Mouse (Mus musculus) frontal cortex, postnatal 25 days (tissue): ENCODE results near the gene Rab29.
"Not testable (repeated sequence)": the region's sequence is repeated elsewhere in the genome, so short reads cannot be mapped to it uniquely, and the experiment has no call there.

Experiments
- DNase-seq, 2 experiments: peaks; one replicate each; pipeline ENCODE4 v3.0.0; 2022; ENCODE audit warnings: low spot score in 2 of 2

Gene Rab29

DNA sequence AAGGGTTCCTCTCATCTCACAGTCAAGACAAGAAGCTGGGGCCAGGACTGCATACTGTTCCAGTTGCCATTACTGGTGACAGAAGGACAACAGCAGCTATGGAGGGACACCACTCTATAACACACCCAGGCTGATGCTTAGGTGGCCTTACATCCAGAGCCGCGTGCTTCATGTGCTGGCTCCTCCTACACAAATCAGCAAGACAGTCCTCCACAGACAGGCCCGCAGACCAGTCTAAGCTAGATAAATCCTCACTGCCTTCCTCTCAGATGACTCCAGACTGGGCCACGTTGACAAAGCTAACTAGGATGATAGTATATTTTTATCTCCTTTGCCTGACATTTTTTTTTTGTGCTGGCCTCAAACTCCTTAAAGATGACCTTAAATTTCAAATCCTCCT is 5.2 kb upstream of the Rab29 start:
- no peak for DNase-seq

DNA sequence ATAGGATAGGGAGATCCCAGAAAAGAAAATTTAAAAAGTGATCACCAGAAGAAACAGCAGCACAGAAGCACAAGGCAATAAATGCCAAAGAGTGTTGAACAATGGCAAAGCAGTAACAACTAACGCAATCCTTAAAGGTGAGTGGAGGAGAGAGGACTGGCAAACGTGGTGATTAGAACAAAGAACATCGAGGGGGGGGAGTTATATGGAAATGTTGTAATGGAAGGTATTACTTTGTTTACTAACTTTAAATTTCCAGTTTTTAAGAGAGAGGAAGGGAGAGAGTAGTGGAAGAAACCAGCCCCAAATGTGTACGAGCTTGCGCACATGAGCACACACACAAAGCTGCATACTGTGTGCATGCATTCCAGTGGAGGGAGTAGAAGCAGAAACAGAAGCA is 1.4 kb upstream of the Rab29 start:
- no peak for DNase-seq

DNA sequence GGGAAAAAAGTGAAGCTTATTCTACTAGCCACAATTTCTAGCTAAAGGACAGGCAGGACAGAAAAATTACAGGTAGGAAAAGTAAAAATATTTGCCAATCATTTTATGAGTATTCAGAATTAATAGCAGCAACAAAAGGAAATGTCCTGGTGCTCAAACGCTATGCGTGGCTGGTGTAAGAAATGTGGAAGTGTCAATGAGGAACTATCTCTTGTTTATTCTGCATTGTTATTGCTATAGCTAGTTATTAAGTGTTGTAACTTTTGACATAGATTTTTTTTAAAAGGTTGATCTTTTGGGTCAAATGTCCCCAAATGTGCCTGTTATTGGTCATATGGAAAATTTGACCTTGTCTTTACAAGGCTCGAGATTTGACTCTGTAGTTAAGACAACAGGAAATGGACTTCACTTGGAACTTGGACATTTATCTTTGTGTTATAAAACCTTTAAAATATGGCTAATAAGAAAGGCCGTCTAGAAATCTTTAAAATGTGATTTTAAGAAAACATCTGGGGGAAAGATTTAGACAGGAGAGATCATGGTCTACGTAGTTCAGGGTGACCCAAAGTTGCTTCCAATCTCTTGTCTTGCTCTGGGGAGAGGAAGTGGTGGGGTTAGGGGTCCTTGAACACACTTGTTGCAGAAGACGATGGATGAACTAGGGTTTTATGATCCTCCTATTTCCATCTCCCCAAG is 572 bp upstream of the Rab29 start:
- DNase-seq = no peak

DNA sequence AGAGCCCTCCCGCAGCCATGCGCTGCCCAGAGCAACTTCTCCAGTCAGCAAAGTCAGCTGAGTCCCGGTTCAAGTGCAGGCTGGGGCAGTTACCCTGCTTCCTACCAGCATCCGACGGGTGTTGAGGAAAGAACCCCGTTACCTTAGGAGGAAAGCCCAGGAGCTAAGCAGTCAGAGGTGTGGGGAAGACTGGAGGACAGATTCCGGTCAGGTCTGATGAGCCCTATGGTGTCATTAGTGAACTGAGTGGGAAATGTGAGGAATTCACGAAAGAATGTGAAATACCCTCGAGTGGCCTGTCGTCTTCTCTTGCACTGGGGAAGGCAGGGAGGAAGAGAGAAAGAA is 894 bp downstream of the Rab29 start:
- no peak for DNase-seq

DNA sequence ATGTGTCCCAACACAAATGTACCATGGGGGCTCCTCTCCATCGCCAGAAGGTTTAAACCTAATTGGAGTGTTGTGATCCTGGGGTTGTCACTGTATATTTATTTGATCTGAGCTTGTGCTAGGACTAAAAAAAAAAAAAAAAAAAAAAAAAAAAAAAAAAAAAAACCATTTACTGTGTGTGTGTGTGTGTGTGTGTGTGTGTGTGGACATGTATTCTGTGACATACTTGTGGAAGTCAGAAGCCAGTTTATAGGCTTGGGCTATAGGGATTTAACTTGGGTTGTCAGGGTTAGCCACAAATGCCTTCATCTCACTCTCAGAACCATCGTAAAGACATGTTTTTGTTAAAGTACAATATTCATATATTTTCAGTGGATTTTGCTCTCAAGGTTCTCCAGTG is 2.5 kb downstream of the Rab29 start:
- DNase-seq = no peak

DNA sequence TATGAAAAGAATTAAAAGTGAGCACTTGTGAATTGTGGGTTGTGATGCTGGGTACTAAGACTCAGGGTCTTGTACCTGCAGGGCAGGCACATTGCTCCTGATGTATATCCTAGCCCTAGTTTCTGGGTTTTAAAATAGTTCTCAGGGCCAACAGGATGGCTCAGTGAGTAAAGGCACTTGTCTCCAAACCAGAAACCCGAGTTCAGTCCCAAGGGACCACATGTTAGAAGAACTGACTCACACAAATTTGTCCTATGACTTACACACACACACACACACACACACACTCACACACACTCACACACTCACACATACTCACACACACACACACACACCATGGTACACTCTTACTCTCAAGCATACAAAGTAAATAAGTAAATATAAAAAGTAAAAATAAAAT is 5.8 kb downstream of the Rab29 start:
- no peak for DNase-seq

DNA sequence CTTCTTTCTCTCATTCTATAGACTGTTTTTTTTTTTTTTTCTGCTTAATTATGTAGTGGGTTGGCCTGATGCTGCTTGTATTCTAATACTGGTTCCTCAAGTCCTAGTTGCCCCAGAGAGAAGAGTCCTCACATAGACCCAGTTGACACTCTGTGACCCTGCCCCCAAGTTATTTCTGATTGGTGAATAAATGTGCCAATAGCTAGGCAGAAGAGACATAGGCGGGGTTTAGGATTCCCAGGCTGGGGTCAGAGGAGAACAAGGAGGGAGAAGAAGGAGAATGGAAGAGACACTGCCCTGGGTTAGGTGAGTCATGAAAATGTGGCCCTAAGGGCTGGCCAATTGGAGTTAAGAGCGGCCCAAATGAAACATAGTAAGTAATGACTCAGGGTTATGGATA is 12.8 kb downstream of the Rab29 start:
- no peak for DNase-seq

DNA sequence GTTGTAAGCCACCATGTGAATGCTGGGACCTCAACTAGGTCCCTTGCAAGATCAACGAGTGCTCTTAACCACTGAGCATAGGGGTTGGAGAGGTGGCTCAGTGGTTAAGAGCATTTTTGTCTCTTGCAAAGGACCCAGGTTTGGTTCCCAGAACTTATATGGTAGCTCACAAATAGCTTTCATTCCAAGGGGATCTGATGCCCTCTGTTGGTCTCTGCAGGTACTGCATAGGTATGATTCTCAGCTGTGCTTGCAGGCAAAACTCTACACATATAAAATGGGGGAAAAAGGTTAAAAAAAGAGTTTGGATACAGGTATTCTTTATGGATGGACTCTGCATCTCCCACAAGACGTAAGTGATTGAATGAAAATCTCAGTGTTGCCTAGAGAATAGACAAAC is 15.8 kb downstream of the Rab29 start:
- no peak for DNase-seq

DNA sequence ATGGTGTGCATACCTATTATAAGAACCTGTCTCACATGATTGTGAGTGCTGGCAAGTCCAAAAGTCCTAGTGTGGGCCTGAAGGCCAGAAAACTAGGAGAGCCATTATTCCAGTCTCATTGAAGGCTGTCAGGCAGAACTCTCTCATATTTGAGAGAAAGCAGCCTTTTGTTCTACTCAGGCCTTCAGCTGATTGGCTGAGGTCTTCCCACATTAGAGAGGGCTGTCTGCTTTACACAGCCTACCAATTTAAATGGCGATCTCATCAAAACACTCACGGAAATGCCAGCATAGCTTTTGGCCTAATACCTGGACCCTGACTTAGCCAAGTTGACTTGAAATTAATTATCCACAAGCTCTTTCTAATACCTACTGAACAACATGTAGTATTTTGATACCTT is 19.1 kb downstream of the Rab29 start:
- no peak for DNase-seq

DNA sequence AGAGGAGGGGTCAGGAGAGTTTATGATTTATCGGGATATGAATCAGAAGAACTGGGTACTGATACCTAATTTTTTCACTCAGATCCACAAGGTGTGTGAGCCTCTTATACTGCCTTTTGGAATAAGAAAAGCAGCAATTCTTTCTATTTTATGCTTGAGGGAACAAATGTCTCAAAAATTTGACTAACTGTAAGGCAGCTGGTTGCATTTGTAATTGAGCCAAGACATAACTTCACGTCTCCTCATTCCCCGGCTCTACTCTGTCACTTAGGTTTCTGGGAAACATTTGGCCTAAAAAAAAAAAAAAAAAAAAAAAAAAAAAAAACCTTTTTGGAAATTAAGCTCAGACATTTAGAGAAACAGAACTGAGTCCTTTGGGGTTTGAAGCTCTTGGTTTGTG is 19.6 kb downstream of the Rab29 start:
- DNase-seq = no peak

DNA sequence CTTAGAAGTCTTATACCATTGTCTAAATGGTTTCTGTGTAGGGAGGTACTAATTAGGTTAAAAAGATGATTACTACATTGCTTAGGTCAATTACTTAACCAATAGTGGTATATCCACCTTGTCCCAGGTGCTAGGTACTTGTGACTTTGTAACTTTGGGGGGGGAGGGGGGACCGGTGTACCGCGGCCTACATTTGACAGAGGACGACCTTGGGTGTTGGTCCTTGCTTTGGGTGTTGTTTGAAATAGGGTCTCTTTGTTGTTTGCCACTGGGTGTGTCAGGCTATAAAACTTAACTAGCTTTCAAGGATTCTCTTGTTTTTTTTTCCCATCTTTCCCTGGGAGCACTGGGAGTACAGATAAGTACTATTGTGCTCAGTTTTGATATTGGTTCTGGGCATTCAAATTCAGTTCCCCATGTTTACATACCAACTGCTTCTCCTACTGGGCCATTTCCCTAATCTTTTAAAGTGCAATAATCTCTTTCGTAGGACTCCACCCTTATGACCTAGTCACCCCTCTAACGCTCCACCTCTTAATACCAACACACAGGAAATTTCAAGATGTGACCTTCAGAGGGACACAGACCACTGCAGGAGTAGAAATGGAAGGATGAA is 23.1 kb downstream of the Rab29 start:
- no peak for DNase-seq

DNA sequence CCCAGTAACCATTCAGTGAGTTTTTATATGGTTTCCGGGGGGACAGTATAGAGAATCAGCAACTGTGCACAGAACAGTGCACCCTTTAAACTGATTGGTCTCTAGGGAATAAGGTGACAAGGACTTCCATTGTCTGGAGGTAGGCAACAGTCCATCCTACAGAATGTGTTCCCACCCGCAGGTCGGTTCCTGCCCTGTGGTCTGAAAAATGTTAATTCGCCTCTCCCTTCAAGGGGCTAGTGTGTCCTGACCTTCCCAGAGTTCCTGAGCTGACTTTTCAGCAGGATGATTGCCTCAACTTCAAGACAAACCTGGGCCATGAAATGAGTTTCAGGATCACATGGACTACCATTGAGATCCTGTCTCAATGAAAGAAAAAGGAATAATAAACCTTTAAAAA is 24.4 kb downstream of the Rab29 start:
- DNase-seq = no peak

DNA sequence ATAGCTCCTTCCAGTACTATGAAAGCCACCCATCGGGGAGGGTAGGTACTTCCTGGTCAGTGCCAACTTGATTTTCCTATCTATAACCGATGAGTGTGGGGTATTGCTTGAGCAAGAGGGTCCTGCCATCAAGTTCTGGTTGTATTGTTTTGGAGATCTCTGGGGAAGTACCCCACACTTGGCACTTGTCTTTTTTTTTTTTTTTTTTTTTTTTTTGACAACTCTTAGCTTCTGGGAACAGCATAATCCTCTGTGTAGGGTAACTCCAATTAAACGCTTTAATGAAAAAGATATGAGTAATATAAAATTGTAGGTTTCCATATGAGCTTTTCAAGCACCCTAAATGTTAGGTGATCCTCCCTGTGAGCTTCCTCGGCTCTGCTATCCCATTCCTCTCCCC is 35.7 kb downstream of the Rab29 start:
- DNase-seq = no peak

DNA sequence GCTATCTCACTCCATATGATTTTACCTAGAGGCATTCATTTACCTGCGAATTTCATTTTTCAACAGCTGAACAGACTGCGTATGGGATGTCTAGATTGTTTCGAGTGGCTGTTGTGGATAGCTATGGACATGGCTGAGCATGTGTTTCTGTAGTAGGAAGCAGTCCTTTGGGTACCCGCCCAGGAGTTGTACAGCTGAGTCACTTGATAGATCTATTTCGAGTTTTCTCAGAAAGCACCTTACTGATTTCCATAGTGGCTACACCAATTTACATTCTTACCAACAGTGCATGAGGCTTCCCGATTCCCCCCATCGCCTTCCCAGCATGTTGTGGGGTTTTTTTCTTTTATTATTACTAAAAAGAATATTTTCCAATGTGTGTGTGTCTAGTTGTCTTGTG is 36.2 kb downstream of the Rab29 start:
- no peak for DNase-seq

DNA sequence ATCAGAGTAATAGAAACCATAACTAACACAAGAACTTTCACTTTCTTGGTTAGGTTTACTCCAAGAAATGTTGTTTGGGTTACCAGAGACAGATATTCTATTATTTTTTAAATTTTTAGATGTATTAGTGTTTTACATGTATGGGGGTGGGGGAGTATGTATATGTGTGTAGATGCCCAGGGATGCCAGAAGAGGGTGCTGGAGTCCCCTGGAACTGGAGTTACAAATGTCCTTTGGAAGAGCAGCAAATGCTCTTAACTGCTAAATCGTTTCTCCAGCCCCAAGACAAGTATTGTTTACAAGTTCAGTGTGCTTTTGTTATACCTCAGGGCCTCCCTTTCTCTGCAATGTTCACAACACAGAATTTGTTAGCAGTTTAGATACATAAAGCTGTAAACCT is 38.5 kb downstream of the Rab29 start:
- no peak for DNase-seq

DNA sequence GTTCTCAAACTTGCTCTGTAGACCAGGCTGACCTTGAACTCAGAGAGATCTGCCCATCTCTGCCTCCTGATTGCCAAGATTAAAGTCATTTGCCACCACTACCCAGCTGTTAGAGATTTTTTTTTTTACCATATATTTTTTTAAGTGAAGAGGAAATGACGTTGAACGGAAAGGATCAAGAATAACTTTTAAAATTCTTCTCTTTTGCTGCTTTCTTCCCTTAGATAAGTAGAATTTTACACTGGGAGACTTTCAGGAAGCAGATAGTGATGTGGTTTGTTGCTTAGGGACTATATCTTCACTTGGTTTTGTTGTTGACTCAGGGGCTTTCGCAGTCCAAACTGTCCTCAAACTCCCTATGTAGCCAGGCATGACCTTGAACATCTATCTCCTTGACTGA is 41.4 kb downstream of the Rab29 start:
- no peak for DNase-seq

DNA sequence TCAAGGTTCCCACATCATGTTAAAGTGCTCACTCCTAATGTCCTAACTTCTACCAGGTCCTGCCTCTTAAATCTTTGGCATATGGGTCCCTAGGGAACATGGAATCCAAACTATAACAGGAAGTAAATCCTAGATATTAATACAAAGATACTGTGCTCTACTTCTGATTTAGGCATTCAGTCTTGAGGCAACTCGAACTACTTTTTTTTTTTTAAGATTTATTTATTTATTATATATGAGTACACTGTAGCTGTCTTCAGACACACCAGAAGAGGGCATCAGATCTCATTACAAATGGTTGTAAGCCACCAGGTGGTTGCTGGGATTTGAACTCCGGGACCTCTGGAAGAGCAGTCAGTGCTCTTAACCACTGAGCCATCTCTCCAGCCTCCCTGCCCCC is 42.2 kb downstream of the Rab29 start:
- not testable (repeated sequence) for DNase-seq

DNA sequence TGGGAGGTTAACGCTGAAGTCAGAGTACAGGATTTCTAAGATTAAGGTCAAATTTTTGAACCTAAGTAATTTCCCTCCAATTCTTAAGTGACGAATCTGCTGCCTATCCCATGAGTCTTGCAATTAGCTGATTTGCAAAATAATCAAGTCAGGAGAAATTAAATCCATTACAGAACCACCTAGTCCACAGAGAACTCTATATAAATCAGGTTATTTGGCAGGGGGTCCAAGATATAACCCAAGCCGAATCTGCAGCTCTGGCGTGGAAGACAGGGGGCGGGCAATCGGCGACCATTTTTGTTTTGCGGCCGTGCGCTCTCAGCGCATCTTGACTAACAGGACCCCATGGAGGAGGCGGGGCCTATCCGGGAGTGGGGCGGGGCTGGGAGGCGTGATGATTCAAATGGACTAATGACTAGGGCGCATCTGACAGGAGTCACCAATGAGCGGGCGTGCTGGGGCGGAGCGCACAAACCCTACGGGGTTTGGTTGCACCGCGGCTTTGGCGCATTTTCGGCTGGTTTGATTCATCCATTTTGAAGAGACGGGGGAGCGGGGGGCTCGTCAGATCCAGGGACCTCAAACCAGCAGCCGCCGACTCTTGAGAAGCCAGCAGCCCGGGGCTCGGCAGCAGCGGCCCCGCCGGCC is 43.1 kb downstream of the Rab29 start, which contains the start of gene Nucks1:
TSS of gene Nucks1 (plus strand) at position 534 of the 648 bp plus-strand sequence.
- peak; percentile 98 for DNase-seq

DNA sequence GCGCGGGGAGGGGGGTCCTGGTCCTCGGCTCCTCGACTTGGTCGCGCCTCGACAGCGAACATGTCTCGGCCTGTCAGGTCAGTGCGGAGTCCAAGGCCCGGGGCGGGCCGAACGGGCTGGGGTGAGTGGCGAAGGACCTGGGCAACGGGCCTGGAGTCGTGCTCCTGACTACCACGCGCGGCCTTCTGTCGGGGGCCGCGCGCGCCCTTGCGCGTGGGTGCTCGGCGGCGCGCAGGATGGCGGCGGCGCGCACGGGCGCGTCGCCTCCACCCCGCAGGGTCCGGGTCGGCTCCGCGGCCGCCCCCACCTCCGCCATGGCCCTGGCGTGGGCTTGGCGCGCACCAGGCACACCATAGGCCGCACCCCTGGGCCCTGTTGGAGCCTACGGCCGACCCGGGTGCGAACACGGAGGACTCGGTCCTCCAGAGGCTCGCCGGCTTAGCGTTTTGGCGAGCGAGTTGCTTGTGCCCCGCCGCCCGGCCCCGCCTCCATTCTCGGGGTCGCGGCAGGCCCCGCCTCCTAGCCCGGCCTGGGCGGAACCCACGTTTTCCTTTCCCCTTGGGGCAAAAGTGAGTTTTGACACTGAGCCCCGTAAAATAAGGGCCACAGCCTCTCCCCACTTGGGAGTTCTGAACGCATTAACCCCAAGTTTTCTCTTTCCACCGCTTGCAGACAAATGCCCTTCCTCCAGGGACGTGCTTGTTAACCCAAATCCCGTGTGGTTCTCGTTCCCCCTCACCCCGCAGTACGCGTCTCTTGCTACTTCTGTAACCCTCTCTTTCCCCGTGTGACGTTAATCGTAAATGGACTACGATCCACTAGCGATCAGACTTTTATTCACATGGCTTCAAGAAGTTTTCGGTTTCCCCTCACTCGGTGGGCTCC is 43.9 kb downstream of the Rab29 start:
- peak; percentile 47 to 48 for DNase-seq

DNA sequence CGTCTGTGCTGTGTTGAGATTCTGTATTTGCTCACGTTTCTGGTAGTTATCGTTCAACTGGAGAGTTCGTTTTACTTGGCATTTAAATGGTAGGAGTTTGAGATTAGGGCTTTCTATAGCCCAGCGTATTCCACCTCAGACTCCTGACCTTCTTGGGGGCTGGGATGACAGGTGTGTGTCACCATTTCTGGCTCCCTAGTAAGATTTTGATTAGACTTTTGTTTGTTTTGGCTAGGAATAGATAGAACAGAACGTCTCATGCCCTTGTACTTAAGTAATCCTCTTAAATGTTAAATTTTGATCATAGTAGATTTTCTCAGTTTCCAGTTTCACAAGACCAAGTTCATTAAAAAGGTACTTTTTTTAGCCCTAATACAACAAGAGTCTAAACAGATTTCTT is 50.6 kb downstream of the Rab29 start:
- DNase-seq = no peak

DNA sequence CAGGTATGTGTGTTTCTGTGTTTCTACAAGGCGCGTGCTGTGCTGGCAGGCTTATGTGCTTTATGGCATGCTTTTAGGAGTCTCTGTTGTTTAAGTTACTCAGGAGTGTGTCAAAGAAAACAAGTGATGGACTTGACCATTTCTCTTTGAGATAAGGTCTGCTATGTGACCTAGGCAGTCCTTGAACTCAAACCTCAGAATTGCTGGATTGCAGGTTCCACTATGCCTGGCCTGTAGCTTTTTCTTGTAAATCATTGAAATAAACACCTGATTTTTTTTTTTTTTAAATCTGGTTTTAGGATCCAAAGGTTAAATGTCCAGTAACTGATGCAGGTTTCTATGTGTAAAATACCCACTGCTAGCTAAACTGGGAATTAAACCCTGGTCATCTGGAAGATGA is 52.0 kb downstream of the Rab29 start:
- no peak for DNase-seq

DNA sequence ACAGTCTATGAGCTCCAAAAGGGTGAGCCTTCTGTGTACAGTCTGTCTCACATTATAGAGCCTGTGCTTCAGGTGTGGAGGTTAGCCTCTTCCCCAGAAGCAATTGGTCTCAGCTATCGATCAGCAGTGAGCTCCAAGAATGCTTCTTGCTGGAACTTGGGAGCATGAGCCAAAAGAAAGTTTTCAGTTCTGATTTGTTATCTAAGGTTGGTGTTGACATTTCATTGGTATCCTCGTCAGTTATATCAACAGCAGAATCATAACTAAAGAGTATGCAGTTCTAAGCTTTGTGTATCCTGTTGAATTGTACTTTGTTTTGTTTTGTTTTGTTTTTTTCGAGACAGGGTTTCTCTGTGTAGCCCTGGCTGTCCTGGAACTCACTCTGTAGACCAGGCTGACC is 55.1 kb downstream of the Rab29 start:
- DNase-seq = no peak
